Mouse (Mus musculus) E14TG2a.4 (cell line): Measurements from ENCODE around the gene Fn3krp.

ENCODE experiments used
- CTCF ChIP-seq: conservative IDR thresholded peaks from 2 replicates; pipeline ENCODE4 v1.5.1; 2014; ENCODE audit warnings: low read length
- NANOG ChIP-seq: IDR thresholded peaks from 2 replicates; pipeline ENCODE4 v1.6.1; 2014; ENCODE audit warnings: borderline replicate concordance, low read length, mixed read lengths
- POU5F1 ChIP-seq: IDR thresholded peaks from 2 replicates; pipeline ENCODE4 v1.6.1; 2014; ENCODE audit warnings: low read length, borderline replicate concordance

- TF ChIP-seq CTCF = no peak
- no peak for TF ChIP-seq POU5F1
- TF ChIP-seq NANOG = no peak
These were observed 12.2 kb downstream of the Fn3krp start for GRCm38 (mm10) chr11:121433397-121433796.
